Mouse (Mus musculus) CH12.LX (cell line): ENCODE results near the gene Cdc34. TPM values are rescaled to one million over a fixed set of nuclear protein-coding genes. Genes with fewer than 3 reads are reported as not detected.
A peak's percentile ranks its signal among the peaks of the same experiment; 100 is the strongest.

ENCODE experiments used
- DNase-seq: peaks from one replicate; pipeline ENCODE4 v3.0.0-alpha.2; 2013; ENCODE audit errors: extremely low read depth
- H3K27ac ChIP-seq: 2 replicates; pipeline ENCODE4 v1.5.1; 2012; ENCODE audit warnings: low read depth, mild to moderate bottlenecking, control low read depth, moderate library complexity; ENCODE audit not compliant: insufficient read depth
- H3K27me3 ChIP-seq: replicated peaks from 2 replicates; pipeline ENCODE3; 2012; ENCODE audit warnings: inconsistent platforms
- H3K36me3 ChIP-seq, 2 experiments: replicated peaks in 1 of 2; 2 replicates each; pipeline versions ENCODE3 to v1.6.1; 2012; ENCODE audit warnings: inconsistent platforms in 1 of 2, low read length in 1 of 2, mild to moderate bottlenecking in 1 of 2, mixed read lengths in 1 of 2, moderate library complexity in 1 of 2; ENCODE audit not compliant: control insufficient read depth in 1 of 2, insufficient read depth in 1 of 2
- H3K4me1 ChIP-seq, 2 experiments: 2 replicates each; pipeline ENCODE4 v1.6.1; 2012; ENCODE audit warnings: inconsistent platforms in 1 of 2, moderate library complexity in 1 of 2; ENCODE audit not compliant: insufficient read depth in 2 of 2, control insufficient read depth in 1 of 2
- H3K4me2 ChIP-seq: 2 replicates; pipeline ENCODE4 v1.6.1; 2012; ENCODE audit warnings: low read depth, mild to moderate bottlenecking, control low read depth; ENCODE audit not compliant: poor library complexity, insufficient read depth, severe bottlenecking
- H3K4me3 ChIP-seq, 3 experiments: fragments of 150-350 bp in 1 of 3; sonication (generic) in 1 of 3; replicated peaks in 1 of 3; 2 replicates each; pipeline versions ENCODE3 to v1.5.1; 2011 to 2012; ENCODE audit warnings: low read depth in 2 of 3, low read length in 2 of 3, mild to moderate bottlenecking in 2 of 3, moderate library complexity in 2 of 3, control low read depth in 1 of 3, improper control_type of control experiment in 1 of 3, inconsistent platforms in 1 of 3, mixed read lengths in 1 of 3; ENCODE audit not compliant: poor library complexity in 1 of 3
- H3K79me2 ChIP-seq: replicated peaks from 2 replicates; pipeline ENCODE4 v1.6.1; 2012; ENCODE audit warnings: mild to moderate bottlenecking, moderate library complexity; ENCODE audit not compliant: control insufficient read depth, poor library complexity, insufficient read depth, severe bottlenecking; ENCODE audit errors: extremely low read depth
- H3K9ac ChIP-seq: 2 replicates; pipeline ENCODE4 v1.6.1; 2012; ENCODE audit warnings: low read depth, mild to moderate bottlenecking, control low read depth, moderate library complexity; ENCODE audit not compliant: insufficient read depth
- H3K9me3 ChIP-seq: replicated peaks from 2 replicates; pipeline ENCODE3; 2012; ENCODE audit warnings: low read length, inconsistent platforms, mixed read lengths
- CHD2 ChIP-seq: IDR thresholded peaks from 2 replicates; pipeline ENCODE4 v1.6.1; 2011; ENCODE audit warnings: low read length, improper control_type of control experiment
- KAT2A ChIP-seq: IDR thresholded peaks from 2 replicates; pipeline ENCODE4 v1.6.1; 2012; ENCODE audit warnings: low read length, improper control_type of control experiment, inconsistent platforms; ENCODE audit not compliant: insufficient replicate concordance
- MAX ChIP-seq: IDR thresholded peaks from 2 replicates; pipeline ENCODE4 v1.6.1; 2011; ENCODE audit warnings: low read length, improper control_type of control experiment
- MEF2A ChIP-seq: IDR thresholded peaks from 2 replicates; pipeline ENCODE4 v1.6.1; 2014; ENCODE audit warnings: low read depth, mild to moderate bottlenecking, inconsistent platforms, low read length, improper control_type of control experiment, borderline replicate concordance
- MXI1 ChIP-seq: IDR thresholded peaks from 2 replicates; pipeline ENCODE4 v1.6.1; 2011; ENCODE audit warnings: mild to moderate bottlenecking, low read depth, low read length, improper control_type of control experiment
- MYC ChIP-seq: IDR thresholded peaks from 2 replicates; pipeline ENCODE4 v1.6.1; 2011; ENCODE audit warnings: low read depth, mild to moderate bottlenecking, improper control_type of control experiment, low read length
- NELFE ChIP-seq: IDR thresholded peaks from 2 replicates; pipeline ENCODE4 v1.6.1; 2011; ENCODE audit warnings: low read depth, low read length, improper control_type of control experiment
- PAX5 ChIP-seq: IDR thresholded peaks from 2 replicates; pipeline ENCODE4 v1.6.1; 2012; ENCODE audit warnings: low read length, inconsistent platforms, mixed read lengths
- RCOR1 ChIP-seq: conservative IDR thresholded peaks from 2 replicates; pipeline ENCODE4 v1.6.1; 2012; ENCODE audit warnings: low read depth, mild to moderate bottlenecking, inconsistent platforms, low read length, improper control_type of control experiment
- TCF12 ChIP-seq: IDR thresholded peaks from 2 replicates; pipeline ENCODE4 v1.6.1; 2014; ENCODE audit warnings: low read depth, mild to moderate bottlenecking, inconsistent platforms, low read length, improper control_type of control experiment
- ZMIZ1 ChIP-seq: IDR thresholded peaks from 2 replicates; pipeline ENCODE4 v1.6.1; 2012; ENCODE audit warnings: low read depth, mild to moderate bottlenecking, inconsistent platforms, low read length, improper control_type of control experiment
- dilution Hi-C: fragments of 300-500 bp; cut with MboI; formaldehyde crosslinking; loops from 2 replicates; pipeline ENCODE4 v1.14.3; 2020; ENCODE audit warnings: low sequenced_read_pairs; ENCODE audit not compliant: extremely low pct_unique_long_range_greater_than_20kb, extremely low pct_ligation_motif_present
- in situ Hi-C: fragments of 300-500 bp; cut with MboI; formaldehyde crosslinking; loops from 3 replicates; pipeline ENCODE4 v1.14.3; 2019; ENCODE audit warnings: low sequenced_read_pairs, low pct_ligation_motif_present, low pct_unique_long_range_greater_than_20kb, mixed read lengths
- polyA plus RNA-seq: library from polyadenylated mRNA; unstranded; fragments of >175 nt; gene quantifications from 2 replicates; pipeline ENCODE4 v1.2.1, GENCODE M21; 2012; ENCODE audit warnings: low read depth; ENCODE audit not compliant: insufficient read length
- total RNA-seq, 2 experiments: library from RNA; depleted of rRNA; stranded (reverse); fragments of 300-350 nt in 1 of 2; fragments of >200 nt in 1 of 2; gene quantifications; 2 replicates each; pipeline ENCODE4 v1.2.3; 2012 to 2014

The Cdc34 gene
- total and polyA plus RNA-seq, 3 experiments, result 314 to 335 (median 331) TPM

GRCm38 (mm10) chr10:79633006-79633777, 48.8 kb upstream of the Cdc34 start:
- dilution Hi-C loops (no loop called here), in situ Hi-C loops (no loop called here)
- no peaks in the 10 kb centered on the region for H3K79me2 ChIP-seq
- TF ChIP-seq KAT2A, result no peak
- 0 out of 2 replicates have a peak, but pooled peaks have one; percentile 21 for TF ChIP-seq MAX
- no peak for TF ChIP-seq MYC
- no peak overlapping the region for H3K27ac ChIP-seq
- H3K36me3 ChIP-seq, result no peaks in the 10 kb centered on the region
- 0 out of 4 replicates have a peak, but pooled peaks cover 0 to 2% of the 10 kb centered on the region in 2 experiments for H3K4me1 ChIP-seq
- H3K4me2 ChIP-seq, result no peak overlapping the region
- no peak overlapping the region for H3K4me3 ChIP-seq
- peaks cover 5% of the 10 kb centered on the region for H3K9me3 ChIP-seq
- no peak for DNase-seq
- H3K9ac ChIP-seq, result no peak overlapping the region
- H3K27me3 ChIP-seq, result peaks cover 82% of the 10 kb centered on the region

- no peak for DNase-seq
- no peaks in the 10 kb centered on the region for H3K9me3 ChIP-seq
- no peak overlapping the region for H3K4me2 ChIP-seq
- H3K9ac ChIP-seq, result no peak overlapping the region
- H3K4me1 ChIP-seq, result 0 out of 4 replicates have a peak, but pooled peaks cover 0 to 2% of the 10 kb centered on the region in 2 experiments
- dilution Hi-C loops, result no loop called here
- H3K4me3 ChIP-seq, result no peak overlapping the region
- peaks cover 69% of the 10 kb centered on the region for H3K27me3 ChIP-seq
- in situ Hi-C loops, result no loop called here
- no peaks in the 10 kb centered on the region for H3K36me3 ChIP-seq
- no peak for TF ChIP-seq MEF2A
- no peak for TF ChIP-seq KAT2A
- no peak for TF ChIP-seq CHD2
- no peak for TF ChIP-seq TCF12
- TF ChIP-seq NELFE, result no peak
- no peak for TF ChIP-seq RCOR1
- TF ChIP-seq MXI1, result no peak
- TF ChIP-seq ZMIZ1, result no peak
- no peak for TF ChIP-seq PAX5
- no peaks in the 10 kb centered on the region for H3K79me2 ChIP-seq
- H3K27ac ChIP-seq, result no peak overlapping the region
These were observed 45.7 kb upstream of the Cdc34 start for GRCm38 (mm10) chr10:79636287-79636686.
